Mouse (Mus musculus) embryonic fibroblast, embryonic 13.5 days (primary cell): ENCODE results near the gene Cdc42.

ENCODE experiments used
- CTCF ChIP-seq: IDR thresholded peaks from 2 replicates; pipeline ENCODE4 v1.5.1; 2011; ENCODE audit warnings: mild to moderate bottlenecking, control low read depth, low read length, moderate library complexity, borderline replicate concordance; ENCODE audit not compliant: insufficient read depth
- POLR2A ChIP-seq: IDR thresholded peaks from 2 replicates; pipeline ENCODE4 v1.6.1; 2011; ENCODE audit warnings: low read depth, mild to moderate bottlenecking, control low read depth, low read length, moderate library complexity

GRCm38 (mm10) chr4:137315061-137315460 is 42.5 kb downstream of the Cdc42 start:
- no peak for TF ChIP-seq POLR2A
- no peak for TF ChIP-seq CTCF
